Mouse (Mus musculus): ENCODE results near the gene 1700007K13Rik. TPM values are rescaled to one million over a fixed set of nuclear protein-coding genes. Genes with fewer than 3 reads are reported as not detected.

Gene 1700007K13Rik
- total and polyA plus RNA-seq, 3 experiments: not detected

DNA sequence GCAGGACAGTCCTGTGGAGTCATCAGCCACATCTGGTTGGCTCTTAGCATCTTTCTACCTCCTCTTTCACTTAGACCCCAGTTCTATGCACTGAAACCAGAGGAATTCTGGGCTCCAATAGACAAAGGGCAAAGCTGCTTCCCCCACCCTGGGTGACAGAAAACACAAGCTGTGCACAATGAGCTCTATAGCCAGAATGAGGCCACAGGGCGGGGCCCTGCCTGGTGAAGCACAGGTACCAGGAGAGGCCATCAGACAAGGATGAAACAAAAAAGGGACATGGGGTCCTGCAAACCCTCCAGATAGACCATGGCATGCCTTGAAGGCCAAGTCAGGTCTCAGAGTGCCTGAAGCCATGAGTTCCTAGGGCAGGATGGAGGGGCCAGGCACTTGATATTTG lies 49.6 kb downstream of the 1700007K13Rik start:
- H3K27ac ChIP-seq (ENCODE audit: control insufficient read depth, low read depth, low read length): no peak overlapping the region
- no peaks in the 10 kb centered on the region for H3K36me3 ChIP-seq (ENCODE audit: control insufficient read depth in 1 of 2, insufficient read depth in 2 of 2, low read length in 2 of 2)
- H3K79me2 ChIP-seq (ENCODE audit: control insufficient read depth, insufficient read depth, low read length, poor library complexity): no peaks in the 10 kb centered on the region
- no peak for TF ChIP-seq CHD1 (IDR thresholded peaks at IDR 0.05; ENCODE audit: low read depth, low read length)
- no peak for TF ChIP-seq GATA1 (IDR thresholded peaks at IDR 0.05; ENCODE audit: low read depth, low read length)
- TF ChIP-seq ZC3H11A (IDR thresholded peaks at IDR 0.05; ENCODE audit: low read depth, low read length): no peak
- no peak overlapping the region for H3K9ac ChIP-seq (ENCODE audit: control insufficient read depth, low read depth, low read length, poor library complexity, severe bottlenecking)
- H3K9me3 ChIP-seq (replicated peaks; ENCODE audit: insufficient read depth, low read length): no peaks in the 10 kb centered on the region
- H3K4me3 ChIP-seq (ENCODE audit: control insufficient read depth in 1 of 2, insufficient read depth in 1 of 2, low read depth in 2 of 2, low read length in 2 of 2): no peak overlapping the region
- DNase-seq (ENCODE audit: low read depth, low spot score): no peak
- H3K27me3 ChIP-seq (ENCODE audit: control insufficient read depth in 1 of 2, insufficient read depth in 2 of 2, low read length in 2 of 2): no peaks in the 10 kb centered on the region
- H3K4me1 ChIP-seq (ENCODE audit: control insufficient read depth in 1 of 2, insufficient read depth in 2 of 2, low read length in 2 of 2): no peaks in the 10 kb centered on the region

DNA sequence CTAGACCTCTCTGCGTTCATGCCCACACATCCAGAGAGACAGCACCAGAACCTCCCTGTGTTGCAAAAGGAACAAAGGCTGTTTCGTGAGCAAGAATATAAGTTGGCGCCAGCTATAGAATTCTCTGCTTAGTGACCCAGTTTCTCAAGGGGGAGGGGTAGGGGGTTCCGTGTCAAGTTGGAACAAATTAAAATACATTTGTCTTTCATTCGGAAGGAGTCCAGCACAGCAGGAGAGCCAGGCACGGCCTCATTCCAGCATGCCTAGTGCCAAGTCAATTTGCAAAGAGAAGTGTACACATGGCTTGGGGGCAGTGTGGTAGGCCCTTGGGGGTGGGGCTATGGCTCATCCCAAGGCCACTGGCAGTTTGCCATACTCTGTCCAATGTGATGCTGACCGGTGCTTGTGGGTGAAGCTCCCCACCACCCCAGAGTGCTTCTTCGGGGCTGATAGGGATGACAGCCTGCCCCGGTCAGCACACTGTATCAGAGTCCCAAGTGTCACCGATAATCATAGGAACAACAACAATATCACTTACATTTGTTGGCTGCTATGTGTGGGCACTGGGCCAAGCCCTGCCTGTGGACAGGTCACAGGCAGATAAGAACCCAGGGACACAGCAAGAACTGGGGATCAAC lies 50.6 kb downstream of the 1700007K13Rik start:
- Histone ChIP-seq H3K4me3 (ENCODE audit: control insufficient read depth in 1 of 2, insufficient read depth in 1 of 2, low read depth in 2 of 2, low read length in 2 of 2) (no peak overlapping the region), H3K27me3 (ENCODE audit: control insufficient read depth in 1 of 2, insufficient read depth in 2 of 2, low read length in 2 of 2) (no peaks in the 10 kb centered on the region), H3K36me3 (ENCODE audit: control insufficient read depth in 1 of 2, insufficient read depth in 2 of 2, low read length in 2 of 2) (no peaks in the 10 kb centered on the region), H3K9me3 (replicated peaks; ENCODE audit: insufficient read depth, low read length) (no peaks in the 10 kb centered on the region), H3K9ac (ENCODE audit: control insufficient read depth, low read depth, low read length, poor library complexity, severe bottlenecking) (no peak overlapping the region), H3K79me2 (ENCODE audit: control insufficient read depth, insufficient read depth, low read length, poor library complexity) (no peaks in the 10 kb centered on the region), H3K27ac (ENCODE audit: control insufficient read depth, low read depth, low read length) (no peak overlapping the region), H3K4me1 (ENCODE audit: control insufficient read depth in 1 of 2, insufficient read depth in 2 of 2, low read length in 2 of 2) (no peaks in the 10 kb centered on the region)
- no peak for TF ChIP-seq SMC3 (IDR thresholded peaks at IDR 0.05; ENCODE audit: low read depth, low read length)
- TF ChIP-seq ZNF384 (IDR thresholded peaks at IDR 0.05; ENCODE audit: low read depth, low read length): no peak
- TF ChIP-seq GATA1 (IDR thresholded peaks at IDR 0.05; ENCODE audit: low read depth, low read length): 0 out of 2 replicates have a peak, but pooled peaks have one; percentile 17
- no peak for TF ChIP-seq MYB (IDR thresholded peaks at IDR 0.05; ENCODE audit: low read depth, low read length)
- DNase-seq (ENCODE audit: low read depth, low spot score): peak; percentile 38

- no peaks in the 10 kb centered on the region for H3K9me3 ChIP-seq (replicated peaks; ENCODE audit: insufficient read depth, low read length)
- no peak overlapping the region for H3K4me3 ChIP-seq (ENCODE audit: control insufficient read depth in 1 of 2, insufficient read depth in 1 of 2, low read depth in 2 of 2, low read length in 2 of 2)
- H3K79me2 ChIP-seq (ENCODE audit: control insufficient read depth, insufficient read depth, low read length, poor library complexity): no peaks in the 10 kb centered on the region
- no peaks in the 10 kb centered on the region for H3K27me3 ChIP-seq (ENCODE audit: control insufficient read depth in 1 of 2, insufficient read depth in 2 of 2, low read length in 2 of 2)
- DNase-seq (ENCODE audit: low read depth, low spot score): no peak
- no peaks in the 10 kb centered on the region for H3K36me3 ChIP-seq (ENCODE audit: control insufficient read depth in 1 of 2, insufficient read depth in 2 of 2, low read length in 2 of 2)
- H3K9ac ChIP-seq (ENCODE audit: control insufficient read depth, low read depth, low read length, poor library complexity, severe bottlenecking): no peak overlapping the region
- TF ChIP-seq GABPA (IDR thresholded peaks at IDR 0.05; ENCODE audit: low read depth, low read length) (no peak), TCF12 (IDR thresholded peaks at IDR 0.05; ENCODE audit: low read depth, low read length) (no peak), SIN3A (IDR thresholded peaks at IDR 0.05; ENCODE audit: low read length) (no peak), POLR2AphosphoS2 (IDR thresholded peaks at IDR 0.05; ENCODE audit: low read length) (no peak), ETS1 (IDR thresholded peaks at IDR 0.05; ENCODE audit: low read depth, low read length) (no peak), GATA1 (IDR thresholded peaks at IDR 0.05; ENCODE audit: low read depth, low read length) (no peak), ZKSCAN1 (IDR thresholded peaks at IDR 0.05; ENCODE audit: low read depth, low read length) (no peak), USF2 (IDR thresholded peaks at IDR 0.05; ENCODE audit: borderline replicate concordance in 1 of 2, insufficient read depth in 1 of 2, low read depth in 1 of 2, low read length in 2 of 2) (no peak), MXI1 (IDR thresholded peaks at IDR 0.05; ENCODE audit: low read depth, low read length) (no peak), E2F4 (IDR thresholded peaks at IDR 0.05; ENCODE audit: borderline replicate concordance, low read depth, low read length) (no peak), MAFK (IDR thresholded peaks at IDR 0.05; ENCODE audit: borderline replicate concordance, low read depth, low read length) (no peak), MEF2A (IDR thresholded peaks at IDR 0.05; ENCODE audit: extremely low read depth, insufficient replicate concordance, low read depth, low read length, poor library complexity, severe bottlenecking) (no peak), POLR2A (IDR thresholded peaks at IDR 0.05; ENCODE audit: control insufficient read depth in 1 of 2, insufficient read depth in 1 of 2, low read depth in 1 of 2, low read length in 2 of 2, poor library complexity in 1 of 2) (no peak), MYC (IDR thresholded peaks at IDR 0.05; ENCODE audit: low read depth, low read length) (no peak), CTCF (IDR thresholded peaks at IDR 0.05 in 2 of 3, conservative IDR thresholded peaks at IDR 0.05 in 1 of 3; ENCODE audit: control insufficient read depth in 1 of 3, insufficient read depth in 1 of 3, low read depth in 2 of 3, low read length in 3 of 3, poor library complexity in 1 of 3, severe bottlenecking in 1 of 3) (no peak), ZMIZ1 (IDR thresholded peaks at IDR 0.05; ENCODE audit: low read depth, low read length) (no peak), SMC3 (IDR thresholded peaks at IDR 0.05; ENCODE audit: low read depth, low read length) (no peak), POLR2AphosphoS5 (IDR thresholded peaks at IDR 0.05; ENCODE audit: borderline replicate concordance, low read depth, low read length) (no peak), KAT2A (conservative IDR thresholded peaks at IDR 0.05; ENCODE audit: low read depth, low read length) (no peak)
- H3K4me1 ChIP-seq (ENCODE audit: control insufficient read depth in 1 of 2, insufficient read depth in 2 of 2, low read length in 2 of 2): no peaks in the 10 kb centered on the region
- H3K27ac ChIP-seq (ENCODE audit: control insufficient read depth, low read depth, low read length): no peak overlapping the region
Measured at GRCm38 (mm10) chr2:28414757-28415137, 51.4 kb downstream of the 1700007K13Rik start.

Data from MEL (cell line).